Mouse (Mus musculus) frontal cortex, postnatal 36 days (tissue): Measurements from ENCODE around the gene Slc22a16.
"Not testable (repeated sequence)": the region's sequence is repeated elsewhere in the genome, so short reads cannot be mapped to it uniquely, and the experiment has no call there.

Source experiments
- DNase-seq, 2 experiments: peaks; one replicate each; pipeline ENCODE4 v3.0.0; 2022; ENCODE audit warnings: low spot score in 2 of 2

The Slc22a16 gene

DNA sequence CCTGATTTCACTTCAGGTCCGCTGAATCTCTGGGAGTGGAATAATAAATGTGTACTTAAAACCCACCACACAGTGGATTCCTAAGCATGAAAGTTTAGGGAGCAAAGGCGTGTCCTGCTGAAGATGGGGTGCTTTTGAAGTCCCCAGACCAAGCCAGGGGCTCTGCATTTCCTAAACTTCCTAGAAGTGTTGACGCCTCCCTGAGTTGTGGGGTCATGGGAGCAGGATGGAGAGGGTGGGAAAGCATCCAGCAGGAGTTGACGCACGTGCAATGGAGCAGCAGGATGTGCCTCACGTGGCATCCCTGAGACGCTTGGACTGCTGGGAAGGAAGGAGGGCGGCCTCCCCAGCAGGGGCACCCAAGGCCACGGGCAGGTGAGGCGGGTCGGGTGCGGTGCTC lies at the start of gene Slc22a16:
TSS of gene Slc22a16 (plus strand) at position 301 of the 400 bp plus-strand sequence.
- no peak for DNase-seq

GRCm38 (mm10) chr10:40521579-40521978 lies 48.6 kb upstream of the Slc22a16 start:
- no peak for DNase-seq

GRCm38 (mm10) chr10:40523312-40523975 lies 46.7 kb upstream of the Slc22a16 start:
- DNase-seq: no peak

- DNase-seq: no peak
Measured at GRCm38 (mm10) chr10:40524032-40524806, 45.9 kb upstream of the Slc22a16 start.

DNA sequence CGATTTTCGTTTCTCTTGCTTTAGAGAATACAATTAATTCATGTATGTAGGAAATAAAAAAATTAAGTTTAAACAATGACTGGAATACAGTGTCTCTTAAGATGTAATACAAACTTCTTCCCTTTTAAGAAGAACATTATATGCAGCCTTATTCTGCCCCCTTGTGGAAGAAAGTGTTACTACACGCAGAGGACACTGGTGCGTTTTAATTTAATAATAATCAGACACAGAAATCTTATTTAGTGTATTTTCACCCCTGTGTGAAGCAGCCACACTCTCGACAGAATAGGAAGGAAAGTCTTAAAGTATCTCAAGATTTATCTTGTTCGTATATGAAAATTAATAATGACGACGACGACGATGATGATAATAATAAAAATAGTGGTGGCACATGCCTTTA lies 45.1 kb upstream of the Slc22a16 start:
- DNase-seq: peak; percentile 24 to 72

GRCm38 (mm10) chr10:40525616-40526155 lies 44.5 kb upstream of the Slc22a16 start:
- DNase-seq: no peak

GRCm38 (mm10) chr10:40526301-40526761 lies 43.8 kb upstream of the Slc22a16 start:
- DNase-seq: no peak

DNA sequence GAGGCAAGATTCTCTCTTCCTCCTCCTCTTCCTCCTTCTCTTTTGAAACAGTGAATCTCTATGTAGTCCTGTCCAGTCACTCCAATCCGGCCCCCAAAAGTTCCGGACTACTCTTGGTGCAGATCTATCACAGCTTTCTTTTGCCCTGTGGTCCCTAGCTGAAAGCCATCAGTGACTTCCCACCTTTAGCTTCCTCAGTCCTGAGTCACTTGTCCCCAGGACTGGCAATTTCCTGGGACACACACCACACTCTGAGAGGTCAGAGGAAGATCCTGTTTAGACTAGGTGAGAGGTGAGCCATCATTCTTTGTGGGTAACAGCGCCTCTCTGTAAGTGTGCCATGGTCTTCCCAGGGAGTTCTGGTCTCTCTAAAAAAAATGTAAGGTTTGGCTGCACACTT lies 43.1 kb upstream of the Slc22a16 start:
- DNase-seq: no peak

DNA sequence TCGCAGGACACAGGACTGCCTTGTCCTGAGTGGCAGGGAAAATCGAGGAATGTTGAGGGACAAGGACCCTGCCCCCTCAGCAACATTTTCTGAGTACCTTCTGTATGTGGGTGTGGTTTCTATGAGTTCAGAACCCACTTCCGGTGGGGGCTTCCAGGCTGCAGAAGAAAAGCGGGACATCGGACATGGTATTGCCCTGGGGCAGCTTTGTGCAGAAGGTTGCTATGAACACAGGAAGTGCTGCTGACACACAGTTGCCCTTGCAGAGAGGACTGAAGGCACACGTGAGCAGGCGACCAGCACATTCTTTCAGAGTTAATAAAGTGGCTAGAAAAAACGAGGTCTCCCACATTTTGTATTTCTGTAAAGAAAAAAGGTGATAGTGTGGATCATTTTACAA lies 42.6 kb upstream of the Slc22a16 start:
- DNase-seq: no peak

- no peak for DNase-seq
Measured at GRCm38 (mm10) chr10:40528668-40529067, 41.5 kb upstream of the Slc22a16 start.

DNA sequence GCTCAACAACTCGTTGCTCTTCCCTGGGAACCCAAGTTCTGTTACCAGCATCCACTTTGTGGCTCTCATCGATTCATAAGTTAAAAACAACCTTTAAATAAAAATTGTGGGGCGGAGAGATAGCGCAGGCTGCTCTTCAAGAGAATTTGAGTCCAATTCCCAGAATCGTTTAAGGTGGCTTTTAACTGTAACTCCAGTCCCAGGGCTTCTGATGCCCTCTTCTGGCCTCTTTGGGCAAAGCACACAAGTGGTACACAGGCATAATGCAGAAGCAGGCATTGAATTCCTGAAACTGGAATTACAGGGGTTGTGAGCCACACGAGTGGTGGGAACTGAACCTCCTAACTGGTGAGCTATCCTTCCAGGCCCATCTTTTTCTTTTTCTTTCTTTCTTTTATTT lies 40.5 kb upstream of the Slc22a16 start:
- peak in 1 of 2 experiments; percentile 30 for DNase-seq

GRCm38 (mm10) chr10:40530661-40531060 lies 39.5 kb upstream of the Slc22a16 start:
- no peak for DNase-seq

- not testable (repeated sequence) for DNase-seq
Measured at GRCm38 (mm10) chr10:40532586-40532985, 37.5 kb upstream of the Slc22a16 start.

- DNase-seq: no peak
Measured at GRCm38 (mm10) chr10:40541351-40541750, 28.8 kb upstream of the Slc22a16 start.

DNA sequence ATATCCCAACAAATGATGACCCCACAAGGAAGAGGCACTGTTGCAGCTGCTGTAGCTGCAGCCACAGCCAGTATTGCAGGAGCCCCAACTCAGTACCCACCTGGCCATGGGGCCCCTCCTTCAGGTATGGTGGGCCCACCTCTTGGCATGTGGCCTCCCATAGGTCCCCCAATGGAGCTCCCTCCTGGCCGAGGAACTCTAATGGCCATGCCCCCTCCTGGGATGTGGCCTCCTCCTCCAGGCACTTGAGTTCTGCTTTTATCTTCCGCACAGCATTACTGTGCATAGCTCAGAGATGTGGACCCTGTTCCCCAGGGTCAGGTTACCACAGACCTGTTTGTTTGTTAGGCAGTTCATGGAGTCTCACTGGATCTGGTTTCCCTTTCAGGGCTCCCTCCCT lies 20.8 kb upstream of the Slc22a16 start:
- DNase-seq: no peak

DNA sequence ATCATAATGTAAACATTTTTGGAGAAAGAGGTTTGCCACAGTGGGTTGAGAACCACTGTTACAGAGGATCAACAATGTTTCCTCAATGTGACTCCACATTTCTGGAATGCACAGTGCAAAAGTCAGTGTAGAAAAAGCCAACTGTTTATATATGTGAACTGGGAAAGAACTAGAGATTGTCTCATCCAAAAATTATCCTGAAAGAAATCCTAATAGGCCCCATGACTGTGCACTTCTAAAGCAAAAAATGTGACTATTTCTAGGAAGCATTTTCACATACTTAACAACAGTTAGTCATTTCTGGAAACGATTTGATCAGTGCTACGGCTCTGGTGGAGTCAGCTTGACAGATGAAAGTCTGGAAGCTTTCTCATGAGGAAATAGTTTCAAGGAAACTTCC lies 18.3 kb upstream of the Slc22a16 start:
- DNase-seq: no peak

DNA sequence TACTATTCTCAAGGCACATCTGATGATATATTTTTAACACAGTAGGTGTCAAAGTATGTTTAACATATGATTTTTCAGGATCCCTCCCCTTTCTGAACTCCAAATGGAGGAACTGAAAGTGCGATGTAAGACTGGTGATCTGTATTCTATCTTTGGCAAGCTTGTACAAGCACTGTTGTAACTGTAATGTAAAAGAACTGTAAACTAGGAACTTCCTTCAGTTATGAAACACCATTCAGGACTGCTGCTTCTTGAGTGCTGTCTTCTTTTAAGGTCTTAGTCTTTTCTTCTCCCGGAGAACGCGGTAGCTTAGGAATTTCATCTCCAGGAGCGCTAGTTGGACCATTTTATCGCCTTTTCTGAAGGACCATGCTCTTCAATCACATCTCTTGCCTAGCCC lies 4.4 kb upstream of the Slc22a16 start:
- not testable (repeated sequence) for DNase-seq

DNA sequence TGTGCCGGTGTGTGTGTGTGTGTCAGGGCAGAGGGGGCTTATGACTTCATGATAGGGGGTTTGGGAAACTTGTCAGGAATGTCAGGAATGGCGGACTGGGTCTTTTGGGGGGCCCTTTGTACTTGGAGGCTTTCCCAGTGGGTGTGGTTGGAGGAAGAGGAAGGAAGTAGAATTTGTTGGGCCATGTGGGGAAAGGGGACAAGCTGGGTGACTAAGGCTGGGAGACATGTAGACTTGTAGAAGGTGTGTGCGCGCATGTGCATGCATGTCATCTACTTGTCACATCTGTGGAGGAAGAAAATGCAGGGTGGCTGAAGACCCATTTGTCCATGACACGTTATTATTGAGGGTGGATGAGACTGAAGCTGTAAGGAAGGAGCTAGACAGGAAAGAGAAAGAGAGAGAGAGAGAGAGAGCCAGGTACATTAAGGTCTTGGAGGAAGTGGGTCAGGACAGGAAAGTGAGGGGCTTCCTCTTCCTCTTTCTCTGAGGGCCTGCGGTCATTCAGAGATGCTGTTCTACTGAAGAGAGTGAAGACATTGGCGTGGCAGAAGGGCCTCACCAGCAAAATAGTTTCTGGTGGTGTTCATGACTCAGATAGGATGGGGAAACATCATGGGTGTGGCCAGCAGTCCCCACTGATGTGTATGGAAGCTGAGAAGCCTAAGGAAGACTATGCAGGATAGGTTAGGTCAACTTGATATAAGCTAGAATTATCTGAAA lies 5.9 kb downstream of the Slc22a16 start:
- no peak for DNase-seq

GRCm38 (mm10) chr10:40583584-40584255 lies 13.6 kb downstream of the Slc22a16 start:
- DNase-seq: peak in 1 of 2 experiments; percentile 7

DNA sequence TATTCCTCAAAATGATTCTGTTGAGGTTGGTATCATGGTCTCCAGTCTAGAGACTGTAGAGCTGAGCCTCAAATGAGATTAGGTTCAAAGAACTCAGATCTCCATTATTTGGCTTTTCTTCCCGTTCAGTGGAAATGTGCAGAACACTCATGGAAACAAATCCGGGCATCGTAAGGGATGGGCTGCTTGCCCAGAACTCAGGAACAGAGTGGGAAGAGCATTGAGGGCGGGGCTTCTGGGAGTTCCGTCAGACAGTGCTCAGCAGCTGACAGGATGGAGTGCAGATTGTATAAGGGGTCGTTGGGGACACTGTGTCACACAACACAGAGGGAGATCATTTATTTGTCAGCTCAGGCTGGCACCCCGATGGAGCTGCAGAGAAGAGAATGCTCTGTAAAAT lies 22.1 kb downstream of the Slc22a16 start:
- peak; percentile 49 to 71 for DNase-seq

GRCm38 (mm10) chr10:40597177-40597576 lies 27.0 kb downstream of the Slc22a16 start:
- peak; percentile 17 to 22 for DNase-seq
